Mouse (Mus musculus): ENCODE measurements at regions not wholly inside any gene's neighbourhood (a gene's known extent, or its start where the extent isn't known, plus 50 kb on each side); places are given as distances from the start of the nearest gene placed in this dataset.
"Not testable (repeated sequence)": the region's sequence is repeated elsewhere in the genome, so short reads cannot be mapped to it uniquely, and the experiment has no call there.

DNA sequence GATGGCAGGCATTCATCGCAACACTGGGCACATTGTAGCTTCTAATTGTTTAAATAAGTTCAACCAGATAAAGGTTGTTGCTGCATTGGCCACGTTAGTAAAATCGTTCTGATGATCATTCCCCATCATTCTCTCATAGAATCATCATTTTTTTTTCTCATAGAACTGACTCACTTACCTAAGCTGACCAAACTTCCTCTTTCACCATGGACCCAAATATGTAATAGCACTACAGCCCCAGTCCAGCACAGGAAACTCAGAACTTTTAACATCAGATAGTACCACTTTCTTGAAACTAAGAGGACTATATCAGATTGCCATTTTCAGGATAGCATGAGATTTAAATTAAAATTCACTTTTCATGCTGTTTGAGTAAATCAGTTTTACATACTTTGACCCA lies 82.2 kb upstream of the Anapc15-ps start:
- H3K27me3 ChIP-seq (replicated peaks; ENCODE audit: control insufficient read depth, insufficient read depth, low read length): no peaks in the 10 kb centered on the region
- H3K4me2 ChIP-seq (ENCODE audit: low read length): no peak overlapping the region
- H3K36me3 ChIP-seq (ENCODE audit: control insufficient read depth, insufficient read depth, low read length): no peaks in the 10 kb centered on the region
- no peaks in the 10 kb centered on the region for H3K9me3 ChIP-seq (ENCODE audit: control insufficient read depth, low read length)
- 93% methylated on average over 3 of the region's 3 CpGs for WGBS
- no peaks in the 10 kb centered on the region for H3K4me1 ChIP-seq (ENCODE audit: control insufficient read depth, insufficient read depth, low read depth, low read length)
- no peak overlapping the region for H3K9ac ChIP-seq (ENCODE audit: low read depth, low read length)
- no peak for ATAC-seq
- H3K27ac ChIP-seq (ENCODE audit: low read depth, low read length): no peak overlapping the region
- H3K4me3 ChIP-seq (ENCODE audit: low read length): no peak overlapping the region

DNA sequence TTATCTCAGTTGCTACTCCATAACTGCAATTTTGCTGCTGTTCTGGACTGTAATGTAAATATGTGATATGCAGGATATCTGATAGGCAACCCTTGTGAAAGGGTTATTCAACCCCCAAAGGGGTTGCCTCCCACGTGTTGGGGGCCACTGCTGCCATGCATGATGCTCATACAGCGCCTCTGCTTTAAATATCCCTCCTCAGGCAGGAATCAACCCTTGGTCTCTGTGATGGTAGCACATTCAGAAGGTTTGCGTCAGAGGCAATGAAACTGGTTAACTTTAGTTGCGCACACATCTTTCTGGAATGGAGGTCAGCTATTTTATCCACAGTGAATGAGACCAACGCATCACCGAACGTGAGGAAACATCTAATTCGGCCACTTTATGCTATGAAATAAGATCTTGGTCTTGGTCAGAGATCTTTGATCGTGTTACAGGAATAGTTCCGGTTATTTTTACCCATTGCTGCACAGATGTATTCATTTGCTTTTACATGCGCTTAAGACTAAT lies 80.2 kb upstream of the Anapc15-ps start:
- Histone ChIP-seq H3K27ac (ENCODE audit: low read depth, low read length) (no peak overlapping the region), H3K36me3 (ENCODE audit: control insufficient read depth, insufficient read depth, low read length) (no peaks in the 10 kb centered on the region), H3K4me3 (ENCODE audit: low read length) (no peak overlapping the region), H3K4me2 (ENCODE audit: low read length) (no peak overlapping the region), H3K9ac (ENCODE audit: low read depth, low read length) (no peak overlapping the region), H3K4me1 (ENCODE audit: control insufficient read depth, insufficient read depth, low read depth, low read length) (no peaks in the 10 kb centered on the region), H3K9me3 (ENCODE audit: control insufficient read depth, low read length) (no peaks in the 10 kb centered on the region), H3K27me3 (replicated peaks; ENCODE audit: control insufficient read depth, insufficient read depth, low read length) (no peaks in the 10 kb centered on the region)
- 90% methylated on average over 11 of the region's 11 CpGs for WGBS
- no peak for ATAC-seq

DNA sequence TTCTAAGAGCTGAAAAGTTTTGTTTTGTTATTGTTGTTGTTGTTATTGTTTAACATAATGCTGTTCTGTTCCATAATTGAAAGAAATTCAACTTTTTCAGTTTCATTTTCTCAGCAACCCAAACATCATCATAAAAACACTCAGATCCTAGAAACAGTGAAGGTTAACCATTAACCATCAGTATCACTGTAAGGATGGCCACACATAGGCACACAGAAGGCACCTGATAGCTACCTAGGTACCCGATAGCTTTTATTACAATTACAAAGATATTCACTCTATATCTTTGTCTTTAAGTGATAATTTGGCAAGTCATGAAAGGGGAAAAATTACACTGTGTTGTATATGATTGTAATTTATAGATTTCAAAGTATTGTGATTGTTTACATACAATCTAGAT lies 75.1 kb upstream of the Anapc15-ps start:
- Histone ChIP-seq H3K27me3 (replicated peaks; ENCODE audit: control insufficient read depth, insufficient read depth, low read length) (no peaks in the 10 kb centered on the region), H3K27ac (ENCODE audit: low read depth, low read length) (no peak overlapping the region), H3K4me2 (ENCODE audit: low read length) (no peak overlapping the region), H3K4me1 (ENCODE audit: control insufficient read depth, insufficient read depth, low read depth, low read length) (no peaks in the 10 kb centered on the region), H3K4me3 (ENCODE audit: low read length) (no peak overlapping the region), H3K9ac (ENCODE audit: low read depth, low read length) (no peak overlapping the region), H3K9me3 (ENCODE audit: control insufficient read depth, low read length) (no peaks in the 10 kb centered on the region), H3K36me3 (ENCODE audit: control insufficient read depth, insufficient read depth, low read length) (no peaks in the 10 kb centered on the region)
- ATAC-seq: no peak
- 92% methylated on average over 1 of the region's 1 CpGs for WGBS

DNA sequence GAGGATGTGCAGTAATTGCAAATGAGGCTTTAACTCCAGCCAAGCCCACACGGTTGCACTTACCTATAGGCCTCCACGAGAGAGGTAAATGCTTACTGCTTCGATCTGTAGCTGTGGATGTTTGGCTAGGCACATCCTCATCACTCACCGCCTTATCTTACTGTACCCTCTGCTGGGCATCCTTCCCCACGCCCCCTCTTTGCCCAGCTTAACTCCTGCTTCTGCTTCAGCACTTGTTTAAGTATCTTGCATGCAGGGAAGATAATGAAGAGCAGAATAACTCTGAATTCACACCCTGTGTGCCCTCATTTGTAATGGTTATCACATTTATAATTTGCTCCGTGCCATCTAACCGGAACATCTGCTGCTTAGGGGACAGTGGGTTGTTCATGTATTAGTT lies 74.7 kb upstream of the Anapc15-ps start:
- Histone ChIP-seq H3K9ac (ENCODE audit: low read depth, low read length) (no peak overlapping the region; the same call in 1 of the 2 replicates), H3K4me3 (ENCODE audit: low read length) (no peak overlapping the region), H3K4me1 (ENCODE audit: control insufficient read depth, insufficient read depth, low read depth, low read length) (no peaks in the 10 kb centered on the region), H3K4me2 (ENCODE audit: low read length) (no peak overlapping the region), H3K36me3 (ENCODE audit: control insufficient read depth, insufficient read depth, low read length) (no peaks in the 10 kb centered on the region), H3K27me3 (replicated peaks; ENCODE audit: control insufficient read depth, insufficient read depth, low read length) (no peaks in the 10 kb centered on the region), H3K27ac (ENCODE audit: low read depth, low read length) (no peak overlapping the region), H3K9me3 (ENCODE audit: control insufficient read depth, low read length) (no peaks in the 10 kb centered on the region)
- ATAC-seq: no peak
- 81% methylated on average over 7 of the region's 7 CpGs for WGBS

DNA sequence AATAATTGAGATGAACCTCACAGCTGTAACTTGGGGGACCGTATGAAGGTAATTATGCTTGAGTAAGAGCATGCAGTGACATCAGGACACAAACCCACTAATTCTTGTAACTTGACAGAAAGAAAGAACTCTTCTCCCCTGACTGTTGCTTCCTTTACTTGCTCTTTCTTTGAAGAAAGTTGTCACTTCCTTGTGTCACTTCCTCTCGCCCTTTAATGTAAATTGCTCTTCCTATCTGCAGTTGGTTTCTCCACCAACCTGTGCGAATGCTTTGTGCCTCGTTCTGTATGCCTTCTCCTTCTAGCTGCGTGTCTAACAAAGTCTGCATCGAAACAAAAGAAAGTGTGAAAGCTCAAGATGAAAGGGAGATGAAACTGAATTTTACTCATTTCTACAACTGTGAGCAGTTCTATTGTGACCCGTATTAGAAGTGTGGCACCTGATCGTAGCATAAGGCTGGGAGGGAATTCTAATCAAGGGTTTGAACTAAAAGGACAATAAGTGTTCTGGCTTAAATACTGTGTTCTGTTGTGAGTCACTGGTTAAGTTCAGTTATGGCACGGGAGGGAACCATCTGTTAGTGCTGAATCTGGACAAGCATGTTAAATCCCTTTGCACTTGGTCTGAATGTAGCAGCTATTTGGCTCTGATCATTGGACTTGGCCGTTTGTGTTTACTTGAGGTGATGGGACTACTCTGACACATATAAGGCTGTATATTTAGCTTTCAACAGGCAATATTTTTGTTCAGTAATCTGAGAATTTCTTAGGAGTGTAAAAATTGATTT lies 72.8 kb upstream of the Anapc15-ps start:
- H3K27ac ChIP-seq (ENCODE audit: low read depth, low read length): no peak overlapping the region
- WGBS: 68% methylated on average over 10 of the region's 10 CpGs
- H3K36me3 ChIP-seq (ENCODE audit: control insufficient read depth, insufficient read depth, low read length): no peaks in the 10 kb centered on the region
- no peaks in the 10 kb centered on the region for H3K9me3 ChIP-seq (ENCODE audit: control insufficient read depth, low read length)
- H3K4me3 ChIP-seq (ENCODE audit: low read length): no peak overlapping the region
- H3K27me3 ChIP-seq (replicated peaks; ENCODE audit: control insufficient read depth, insufficient read depth, low read length): no peaks in the 10 kb centered on the region
- no peaks in the 10 kb centered on the region for H3K4me1 ChIP-seq (ENCODE audit: control insufficient read depth, insufficient read depth, low read depth, low read length)
- no peak overlapping the region for H3K9ac ChIP-seq (ENCODE audit: low read depth, low read length)
- no peak overlapping the region for H3K4me2 ChIP-seq (ENCODE audit: low read length)
- ATAC-seq: no peak; the same call in 1 of the 2 replicates

DNA sequence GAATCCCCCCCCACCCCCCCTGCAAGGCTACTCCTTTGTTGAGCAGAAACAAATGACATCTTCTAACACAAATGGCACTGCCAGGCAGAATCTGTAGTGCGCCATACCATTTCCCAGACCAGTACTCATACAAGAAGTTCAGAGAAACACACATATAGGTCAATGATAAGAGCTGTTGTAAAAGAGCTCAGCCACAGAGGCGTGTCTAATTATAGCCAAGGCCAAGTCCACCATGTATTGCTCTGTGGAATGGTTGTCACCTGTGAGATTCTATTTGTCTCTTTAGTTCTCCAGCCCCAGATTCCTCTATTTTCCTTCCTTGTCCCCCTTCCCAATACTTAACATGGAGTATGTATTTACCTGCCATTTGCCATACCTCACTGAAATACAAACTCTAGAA lies 72.0 kb upstream of the Anapc15-ps start:
- Histone ChIP-seq H3K36me3 (ENCODE audit: control insufficient read depth, insufficient read depth, low read length) (no peaks in the 10 kb centered on the region), H3K27ac (ENCODE audit: low read depth, low read length) (no peak overlapping the region), H3K4me2 (ENCODE audit: low read length) (no peak overlapping the region), H3K9ac (ENCODE audit: low read depth, low read length) (no peak overlapping the region), H3K9me3 (ENCODE audit: control insufficient read depth, low read length) (no peaks in the 10 kb centered on the region), H3K4me1 (ENCODE audit: control insufficient read depth, insufficient read depth, low read depth, low read length) (no peaks in the 10 kb centered on the region), H3K4me3 (ENCODE audit: low read length) (no peak overlapping the region), H3K27me3 (replicated peaks; ENCODE audit: control insufficient read depth, insufficient read depth, low read length) (no peaks in the 10 kb centered on the region)
- 98% methylated on average over 2 of the region's 2 CpGs for WGBS
- ATAC-seq: no peak

DNA sequence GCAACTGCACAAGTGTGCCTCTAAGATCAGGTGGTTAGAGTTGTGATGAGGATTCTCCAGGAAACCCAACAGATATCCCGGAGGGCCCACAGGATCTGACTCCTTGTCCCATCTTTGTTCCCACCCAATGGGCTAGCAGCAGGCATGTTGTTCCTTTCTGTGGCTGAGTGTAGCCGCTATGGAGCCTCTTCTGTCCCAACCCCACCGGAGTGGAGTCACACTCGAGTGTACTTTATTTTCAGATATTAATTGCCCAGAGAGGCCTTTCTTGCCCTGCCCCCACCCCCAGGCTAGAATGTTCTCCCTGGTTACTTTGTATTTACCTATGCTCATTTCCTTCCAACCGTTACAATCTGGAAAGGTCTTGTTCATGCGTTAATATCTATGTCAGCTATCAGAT lies 70.4 kb upstream of the Anapc15-ps start:
- Histone ChIP-seq H3K27me3 (replicated peaks; ENCODE audit: control insufficient read depth, insufficient read depth, low read length) (no peaks in the 10 kb centered on the region), H3K4me1 (ENCODE audit: control insufficient read depth, insufficient read depth, low read depth, low read length) (no peaks in the 10 kb centered on the region)
- 90% methylated on average over 6 of the region's 6 CpGs for WGBS

DNA sequence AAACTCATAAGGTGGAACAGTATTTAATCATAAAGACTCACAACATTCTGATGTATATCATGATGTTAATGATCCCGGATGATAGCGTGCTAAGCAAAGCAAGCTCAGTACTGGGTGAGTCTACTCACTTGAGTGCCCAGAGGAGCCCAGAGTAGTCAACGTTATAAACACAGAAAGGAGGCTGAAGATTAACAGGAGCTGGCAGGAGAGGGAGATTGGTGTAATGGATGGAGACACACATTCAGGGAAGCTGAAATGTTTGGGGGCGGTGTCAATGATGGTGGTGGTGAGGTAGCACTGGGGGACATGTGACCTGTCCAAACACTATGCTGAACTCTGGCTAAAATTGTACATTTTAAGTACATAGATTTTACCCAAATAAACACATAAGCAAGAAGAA lies 66.2 kb upstream of the Anapc15-ps start:
- no peak for ATAC-seq
- no peaks in the 10 kb centered on the region for H3K27me3 ChIP-seq (replicated peaks; ENCODE audit: control insufficient read depth, insufficient read depth, low read length)
- H3K9ac ChIP-seq (ENCODE audit: low read depth, low read length): no peak overlapping the region
- no peaks in the 10 kb centered on the region for H3K4me1 ChIP-seq (ENCODE audit: control insufficient read depth, insufficient read depth, low read depth, low read length)
- H3K9me3 ChIP-seq (ENCODE audit: control insufficient read depth, low read length): peaks cover 9% of the 10 kb centered on the region
- no peak overlapping the region for H3K4me2 ChIP-seq (ENCODE audit: low read length)
- 90% methylated on average over 4 of the region's 4 CpGs for WGBS
- no peak overlapping the region for H3K4me3 ChIP-seq (ENCODE audit: low read length)
- no peak overlapping the region for H3K27ac ChIP-seq (ENCODE audit: low read depth, low read length)
- no peaks in the 10 kb centered on the region for H3K36me3 ChIP-seq (ENCODE audit: control insufficient read depth, insufficient read depth, low read length)

More for the DNA sequence above, 70.4 kb upstream of the Anapc15-ps start:
- ATAC-seq: no peak
- no peak overlapping the region for H3K27ac ChIP-seq (ENCODE audit: low read depth, low read length)
- no peak overlapping the region for H3K4me3 ChIP-seq (ENCODE audit: low read length)
- H3K9me3 ChIP-seq (ENCODE audit: control insufficient read depth, low read length): no peaks in the 10 kb centered on the region
- no peak overlapping the region for H3K9ac ChIP-seq (ENCODE audit: low read depth, low read length)
- no peaks in the 10 kb centered on the region for H3K36me3 ChIP-seq (ENCODE audit: control insufficient read depth, insufficient read depth, low read length)
- H3K4me2 ChIP-seq (ENCODE audit: low read length): no peak overlapping the region

DNA sequence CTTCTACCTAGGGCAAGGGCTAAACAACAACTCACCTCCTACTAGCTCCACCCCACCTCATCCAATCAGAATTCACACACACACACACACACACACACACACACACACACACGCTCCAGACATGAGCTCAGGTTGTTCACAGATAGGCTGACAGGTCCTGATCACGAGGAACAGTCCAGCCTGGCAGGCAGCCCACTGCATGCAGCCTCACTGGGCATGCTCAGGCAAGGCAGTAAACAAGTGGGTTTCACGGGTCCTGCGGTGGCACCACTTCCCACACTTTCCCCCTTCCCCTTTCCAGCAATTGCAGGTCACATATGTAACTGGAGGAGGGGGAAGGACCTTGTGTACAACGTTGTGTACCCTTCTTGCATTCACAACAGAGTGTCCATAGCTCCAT lies 63.5 kb upstream of the Anapc15-ps start:
- not testable (repeated sequence) for H3K27ac ChIP-seq (ENCODE audit: low read depth, low read length); H3K27me3 ChIP-seq (replicated peaks; ENCODE audit: control insufficient read depth, insufficient read depth, low read length); H3K36me3 ChIP-seq (ENCODE audit: control insufficient read depth, insufficient read depth, low read length); ATAC-seq; H3K4me3 ChIP-seq (ENCODE audit: low read length); H3K9me3 ChIP-seq (ENCODE audit: control insufficient read depth, low read length); H3K9ac ChIP-seq (ENCODE audit: low read depth, low read length); H3K4me2 ChIP-seq (ENCODE audit: low read length); H3K4me1 ChIP-seq (ENCODE audit: control insufficient read depth, insufficient read depth, low read depth, low read length)
- 84% methylated on average over 5 of the region's 5 CpGs for WGBS

All from hindbrain, embryonic 16.5 days (tissue).